Mouse (Mus musculus) thymus, adult 2 months (tissue): Measurements from ENCODE around the gene Fem1b.

Source experiments
- CTCF ChIP-seq: fragments of 200-500 bp; IDR thresholded peaks from 2 replicates; pipeline ENCODE4 v1.5.1; 2012; ENCODE audit warnings: mild to moderate bottlenecking, control low read depth, low read length, moderate library complexity, borderline replicate concordance; ENCODE audit not compliant: control insufficient read depth, poor library complexity, insufficient read depth; ENCODE audit errors: extremely low read depth
- POLR2A ChIP-seq: fragments of 200-500 bp; IDR thresholded peaks from 2 replicates; pipeline ENCODE4 v1.6.1; 2012; ENCODE audit warnings: mild to moderate bottlenecking, low read length, control low read depth, moderate library complexity; ENCODE audit not compliant: control insufficient read depth, poor library complexity, insufficient read depth; ENCODE audit errors: extremely low read depth

DNA sequence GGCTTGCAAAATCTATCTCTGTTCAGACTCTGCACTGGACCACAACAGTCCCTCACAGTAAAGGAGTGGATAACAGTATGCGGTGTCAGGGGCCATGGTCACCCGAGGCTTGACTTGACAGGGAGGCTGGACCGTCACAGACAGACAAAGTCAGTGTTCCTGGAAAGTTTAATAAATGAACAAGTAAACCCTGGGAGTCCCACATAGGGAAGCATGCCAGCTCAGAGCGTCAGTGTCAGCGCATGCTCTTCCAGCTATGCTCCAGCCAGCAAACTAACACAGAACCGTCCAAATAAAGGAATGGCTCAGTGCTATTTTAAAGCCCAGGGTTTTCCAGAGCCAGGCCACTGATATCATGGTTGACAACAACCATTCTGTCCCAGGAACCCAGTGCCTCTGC, 65.1 kb downstream of the Fem1b start:
- no peak for TF ChIP-seq CTCF
- no peak for TF ChIP-seq POLR2A
